Mouse (Mus musculus) E14TG2a.4 (cell line): ENCODE results near the gene Ap3d1.

Experiments used
- CTCF ChIP-seq: conservative IDR thresholded peaks from 2 replicates; pipeline ENCODE4 v1.5.1; 2014; ENCODE audit warnings: low read length
- NANOG ChIP-seq: IDR thresholded peaks from 2 replicates; pipeline ENCODE4 v1.6.1; 2014; ENCODE audit warnings: borderline replicate concordance, low read length, mixed read lengths
- POU5F1 ChIP-seq: IDR thresholded peaks from 2 replicates; pipeline ENCODE4 v1.6.1; 2014; ENCODE audit warnings: low read length, borderline replicate concordance

DNA sequence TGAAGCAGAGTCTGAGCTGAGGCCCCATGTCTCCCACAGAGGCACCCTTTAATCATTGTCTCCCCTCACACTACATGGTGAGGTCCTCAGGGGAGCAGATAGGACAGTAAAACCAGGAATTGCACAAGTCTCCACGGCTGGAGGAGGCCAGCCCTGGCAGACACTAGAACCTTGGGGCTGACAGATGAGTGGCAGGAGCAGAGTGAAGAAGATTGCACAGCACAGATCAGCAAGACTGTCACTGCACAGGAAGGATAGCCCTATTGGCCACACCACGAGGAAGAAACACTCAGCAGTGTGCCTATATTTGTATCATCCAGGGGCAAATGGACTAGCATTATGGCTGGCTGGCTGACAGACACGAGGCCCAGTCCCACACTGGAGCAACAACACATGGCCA lies 31.2 kb downstream of the Ap3d1 start:
- TF ChIP-seq CTCF (no peak), NANOG (no peak), POU5F1 (no peak)
